Mouse (Mus musculus): ENCODE data around the gene Specc1. TPM values are rescaled to one million over a fixed set of nuclear protein-coding genes. Genes with fewer than 3 reads are reported as not detected.

The Specc1 gene
- polyA plus RNA-seq, 1 experiment = 65.0 TPM

DNA sequence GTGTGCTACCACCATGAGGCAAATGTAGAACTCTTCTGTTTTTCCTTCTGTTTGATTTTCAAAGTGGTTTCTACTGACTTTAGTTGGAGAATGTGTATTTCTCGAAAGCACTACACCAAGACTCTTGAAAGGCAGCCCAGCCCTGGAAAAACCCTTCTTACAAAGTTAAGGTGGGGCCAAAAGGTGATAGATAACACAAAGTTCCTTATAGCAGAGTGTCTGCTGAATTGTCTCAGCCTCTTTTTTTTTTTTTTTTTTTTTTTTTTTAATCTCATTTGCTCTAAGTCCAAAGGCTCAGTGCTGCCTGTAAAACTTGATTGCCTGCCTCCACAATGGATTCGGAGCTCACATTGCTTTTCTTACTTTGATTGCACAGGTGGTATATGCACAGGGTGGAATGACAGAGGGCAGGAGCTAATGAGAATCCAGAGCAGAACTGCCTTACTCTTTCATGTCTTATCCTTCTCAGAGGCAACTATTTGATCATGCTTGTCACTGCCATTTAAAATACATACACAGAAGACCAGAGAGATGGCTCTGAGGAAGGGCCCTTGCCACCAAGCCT lies 150.8 kb downstream of the Specc1 start:
- no peak overlapping the region for H3K27ac ChIP-seq (ENCODE audit: insufficient read depth, low read depth, low read length)
- H3K4me1 ChIP-seq (ENCODE audit: control insufficient read depth, insufficient read depth, low read length) = peaks cover 8% of the 10 kb centered on the region
- no peak overlapping the region for H3K4me3 ChIP-seq (ENCODE audit: insufficient read depth, low read length)
- TF ChIP-seq POLR2A (IDR thresholded peaks at IDR 0.05; ENCODE audit: borderline replicate concordance, low read depth, low read length) = no peak
- no peak for TF ChIP-seq CTCF (IDR thresholded peaks at IDR 0.05; ENCODE audit: low read depth, low read length)

DNA sequence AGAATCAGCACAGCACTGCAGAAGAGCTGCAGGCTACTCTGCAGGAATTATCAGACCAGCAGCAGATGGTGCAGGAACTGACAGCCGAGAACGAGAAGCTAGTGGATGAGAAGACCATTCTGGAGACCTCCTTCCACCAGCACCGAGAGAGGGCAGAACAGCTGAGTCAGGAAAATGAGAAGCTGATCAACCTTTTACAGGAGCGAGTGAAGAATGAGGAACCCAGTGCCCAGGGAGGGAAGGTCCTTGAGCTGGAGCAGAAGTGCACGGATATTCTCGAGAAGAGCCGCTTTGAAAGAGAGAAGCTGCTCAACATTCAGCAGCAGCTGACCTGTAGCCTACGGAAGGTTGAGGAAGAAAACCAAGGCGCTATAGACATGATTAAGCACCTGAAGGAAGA lies 162.0 kb downstream of the Specc1 start:
- H3K4me3 ChIP-seq (ENCODE audit: insufficient read depth, low read length) = no peak overlapping the region

DNA sequence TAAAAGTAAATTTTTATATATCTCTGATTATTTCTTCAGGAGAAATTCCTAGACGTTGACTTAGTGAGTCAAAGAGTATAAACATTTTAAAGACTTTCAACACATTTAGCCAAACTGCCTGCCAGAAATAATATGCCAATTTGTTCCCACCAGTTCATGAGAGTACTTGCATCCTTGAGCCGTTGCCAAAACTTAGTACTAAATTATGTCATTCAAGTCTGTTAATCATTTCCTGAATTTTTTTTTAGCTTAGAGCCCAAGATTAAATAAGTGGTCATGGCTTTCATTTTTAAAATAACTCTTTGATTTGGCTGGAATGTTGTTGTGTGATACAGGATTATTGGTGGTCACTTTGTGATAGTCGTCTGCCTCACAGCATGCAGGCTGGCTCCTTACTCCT lies 163.3 kb downstream of the Specc1 start:
- Histone ChIP-seq H3K4me1 (ENCODE audit: control insufficient read depth, insufficient read depth, low read length) (peaks cover 14% of the 10 kb centered on the region), H3K4me3 (ENCODE audit: insufficient read depth, low read length) (no peak overlapping the region), H3K27ac (ENCODE audit: insufficient read depth, low read depth, low read length) (no peak overlapping the region)
- no peak for TF ChIP-seq CTCF (IDR thresholded peaks at IDR 0.05; ENCODE audit: low read depth, low read length)
- TF ChIP-seq POLR2A (IDR thresholded peaks at IDR 0.05; ENCODE audit: borderline replicate concordance, low read depth, low read length) = no peak

More for the DNA sequence above, 162.0 kb downstream of the Specc1 start:
- Histone ChIP-seq H3K27ac (ENCODE audit: insufficient read depth, low read depth, low read length) (no peak overlapping the region), H3K4me1 (ENCODE audit: control insufficient read depth, insufficient read depth, low read length) (peaks cover 14% of the 10 kb centered on the region)
- TF ChIP-seq POLR2A (IDR thresholded peaks at IDR 0.05; ENCODE audit: borderline replicate concordance, low read depth, low read length) (no peak), CTCF (IDR thresholded peaks at IDR 0.05; ENCODE audit: low read depth, low read length) (no peak)

DNA sequence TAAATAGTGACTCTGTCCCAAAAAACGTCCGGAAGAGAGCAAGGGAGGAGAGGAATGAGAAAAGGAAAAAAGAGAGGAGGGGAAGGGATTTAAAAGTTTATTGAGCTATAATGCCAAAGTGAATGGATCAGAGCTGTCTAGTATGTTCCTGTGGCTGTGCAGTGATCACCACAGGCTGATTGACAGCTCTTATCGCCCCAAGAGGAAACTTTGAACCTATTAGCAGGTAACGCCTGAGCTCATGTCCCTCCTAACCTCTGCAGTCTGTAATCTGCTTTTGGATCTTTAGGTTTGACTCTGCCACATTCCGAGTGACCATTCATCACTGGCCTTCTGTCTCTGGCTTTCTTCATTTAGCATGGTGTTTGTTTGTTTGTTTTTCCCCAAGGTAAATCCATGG lies 164.8 kb downstream of the Specc1 start:
- no peak for TF ChIP-seq CTCF (IDR thresholded peaks at IDR 0.05; ENCODE audit: low read depth, low read length)
- TF ChIP-seq POLR2A (IDR thresholded peaks at IDR 0.05; ENCODE audit: borderline replicate concordance, low read depth, low read length) = no peak
- Histone ChIP-seq H3K4me1 (ENCODE audit: control insufficient read depth, insufficient read depth, low read length) (peaks cover 14% of the 10 kb centered on the region), H3K4me3 (ENCODE audit: insufficient read depth, low read length) (no peak overlapping the region), H3K27ac (ENCODE audit: insufficient read depth, low read depth, low read length) (no peak overlapping the region)

DNA sequence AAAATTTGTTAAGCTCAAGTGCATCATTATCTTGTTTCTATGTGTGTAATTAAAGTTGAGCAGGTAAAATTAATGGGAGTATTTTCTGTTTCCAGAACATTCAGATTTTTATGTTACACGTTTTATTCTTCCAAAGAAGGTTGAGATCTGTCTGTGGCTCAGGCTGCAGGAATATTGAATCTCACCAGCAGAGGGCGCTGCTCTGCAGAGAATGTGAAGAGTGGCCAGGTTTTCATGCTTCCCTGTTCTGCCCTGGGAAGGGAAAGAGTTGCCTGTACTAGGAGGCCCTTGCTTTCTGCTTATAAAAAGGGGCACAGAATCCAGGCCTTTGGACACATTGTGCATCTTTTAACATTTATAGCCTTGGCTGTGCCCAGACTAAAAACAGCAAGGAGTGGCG lies 171.1 kb downstream of the Specc1 start:
- Histone ChIP-seq H3K4me1 (ENCODE audit: control insufficient read depth, insufficient read depth, low read length) (peaks cover 8% of the 10 kb centered on the region; the same call in 1 of the 2 replicates), H3K4me3 (ENCODE audit: insufficient read depth, low read length) (no peak overlapping the region), H3K27ac (ENCODE audit: insufficient read depth, low read depth, low read length) (no peak overlapping the region)
- TF ChIP-seq POLR2A (IDR thresholded peaks at IDR 0.05; ENCODE audit: borderline replicate concordance, low read depth, low read length) (no peak), CTCF (IDR thresholded peaks at IDR 0.05; ENCODE audit: low read depth, low read length) (peak; percentile 72)

DNA sequence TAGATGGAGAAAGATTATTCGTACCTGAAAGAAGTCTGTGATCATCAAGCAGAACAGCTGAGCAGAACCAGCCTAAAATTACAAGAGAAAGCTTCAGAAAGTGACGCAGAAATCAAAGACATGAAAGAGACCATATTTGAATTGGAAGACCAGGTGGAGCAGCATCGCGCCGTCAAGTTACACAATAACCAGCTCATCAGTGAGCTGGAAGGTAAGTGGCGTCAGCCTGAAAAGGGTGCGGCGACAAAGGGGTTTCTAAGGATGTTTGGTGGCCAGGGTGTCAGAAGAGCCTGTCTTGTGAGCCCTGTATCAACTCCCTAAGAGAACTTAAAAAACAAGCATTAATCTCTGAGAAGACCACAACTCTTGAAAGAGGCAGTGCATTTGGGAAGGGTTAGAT lies 171.6 kb downstream of the Specc1 start:
- Histone ChIP-seq H3K4me1 (ENCODE audit: control insufficient read depth, insufficient read depth, low read length) (peaks cover 8% of the 10 kb centered on the region; the same call in 1 of the 2 replicates), H3K4me3 (ENCODE audit: insufficient read depth, low read length) (no peak overlapping the region), H3K27ac (ENCODE audit: insufficient read depth, low read depth, low read length) (no peak overlapping the region)
- no peak for TF ChIP-seq CTCF (IDR thresholded peaks at IDR 0.05; ENCODE audit: low read depth, low read length)
- TF ChIP-seq POLR2A (IDR thresholded peaks at IDR 0.05; ENCODE audit: borderline replicate concordance, low read depth, low read length) = no peak

DNA sequence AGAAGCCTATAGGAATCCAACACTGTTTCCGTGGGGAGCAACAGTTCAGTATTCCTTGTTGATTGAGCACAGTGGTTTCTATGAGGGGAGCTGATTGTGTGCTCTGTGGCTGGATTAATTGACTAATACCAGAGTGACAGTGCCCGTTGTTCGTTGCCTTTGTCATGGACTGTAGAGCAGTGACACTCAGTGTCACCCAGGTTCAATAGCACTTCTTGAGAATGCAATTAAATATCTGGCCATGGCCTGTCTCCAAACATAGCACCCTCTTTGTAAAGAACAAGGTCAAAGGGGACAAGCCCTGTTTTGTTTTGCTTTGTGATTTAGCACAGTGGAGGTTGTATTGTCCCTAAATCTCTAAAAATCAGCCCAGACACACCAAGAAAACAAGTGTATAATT lies 173.6 kb downstream of the Specc1 start:
- Histone ChIP-seq H3K27ac (ENCODE audit: insufficient read depth, low read depth, low read length) (no peak overlapping the region), H3K4me1 (ENCODE audit: control insufficient read depth, insufficient read depth, low read length) (peaks cover 8% of the 10 kb centered on the region; the same call in 1 of the 2 replicates), H3K4me3 (ENCODE audit: insufficient read depth, low read length) (no peak overlapping the region)
- no peak for TF ChIP-seq POLR2A (IDR thresholded peaks at IDR 0.05; ENCODE audit: borderline replicate concordance, low read depth, low read length)
- no peak for TF ChIP-seq CTCF (IDR thresholded peaks at IDR 0.05; ENCODE audit: low read depth, low read length)

DNA sequence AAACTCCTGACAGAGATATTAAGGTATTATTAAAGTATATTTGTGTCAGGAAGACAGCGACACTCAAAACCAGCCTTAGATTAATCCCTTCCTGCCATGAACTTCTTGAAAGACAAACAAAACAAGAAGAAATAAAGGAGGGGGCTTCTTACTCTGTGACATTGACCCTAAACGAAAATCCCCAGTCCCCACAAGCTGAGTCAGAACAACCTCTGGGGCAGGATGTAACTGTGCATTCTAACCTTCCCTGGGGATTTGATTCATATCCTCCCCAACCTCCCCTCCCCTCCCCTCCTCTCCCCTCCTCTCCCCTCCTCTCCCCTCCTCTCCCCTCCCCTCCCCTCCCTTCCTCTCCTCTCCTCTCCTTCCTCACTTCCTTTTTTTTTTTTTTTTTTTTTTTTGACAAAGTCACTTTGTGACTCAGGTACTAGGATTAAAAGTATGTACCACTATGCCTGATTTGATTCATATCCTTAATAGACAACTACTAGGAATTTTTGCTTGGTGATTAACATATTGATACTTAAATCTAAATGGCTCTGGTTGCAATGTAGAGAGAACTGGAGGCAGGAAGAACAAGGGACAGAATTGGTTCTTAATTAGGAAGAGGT lies 174.2 kb downstream of the Specc1 start:
- TF ChIP-seq CTCF (IDR thresholded peaks at IDR 0.05; ENCODE audit: low read depth, low read length) (no peak), POLR2A (IDR thresholded peaks at IDR 0.05; ENCODE audit: borderline replicate concordance, low read depth, low read length) (no peak)
- peaks cover 8% of the 10 kb centered on the region; the same call in 1 of the 2 replicates for H3K4me1 ChIP-seq (ENCODE audit: control insufficient read depth, insufficient read depth, low read length)
- H3K27ac ChIP-seq (ENCODE audit: insufficient read depth, low read depth, low read length) = no peak overlapping the region

DNA sequence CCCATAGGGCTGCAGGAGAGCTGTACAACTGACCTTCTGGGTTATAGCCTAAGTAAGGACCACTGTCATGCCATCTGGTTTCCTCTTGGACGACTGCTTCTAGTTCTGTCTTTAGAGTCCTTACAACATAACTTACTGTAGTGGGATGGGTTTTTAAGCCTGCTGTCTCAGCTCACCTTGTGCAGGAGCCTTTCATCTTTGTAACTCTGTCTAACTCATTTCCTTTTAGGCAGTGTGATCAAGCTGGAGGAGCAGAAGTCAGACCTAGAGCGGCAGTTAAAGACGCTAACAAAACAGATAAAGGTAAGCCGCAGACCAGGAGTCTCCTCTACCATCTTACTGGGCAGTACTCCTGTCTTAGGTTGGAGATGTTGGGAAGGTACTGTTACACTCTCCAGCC lies 175.0 kb downstream of the Specc1 start:
- Histone ChIP-seq H3K4me1 (ENCODE audit: control insufficient read depth, insufficient read depth, low read length) (peaks cover 8% of the 10 kb centered on the region; the same call in 1 of the 2 replicates), H3K4me3 (ENCODE audit: insufficient read depth, low read length) (no peak overlapping the region), H3K27ac (ENCODE audit: insufficient read depth, low read depth, low read length) (no peak overlapping the region)
- no peak for TF ChIP-seq POLR2A (IDR thresholded peaks at IDR 0.05; ENCODE audit: borderline replicate concordance, low read depth, low read length)
- no peak for TF ChIP-seq CTCF (IDR thresholded peaks at IDR 0.05; ENCODE audit: low read depth, low read length)

More for the DNA sequence above, 174.2 kb downstream of the Specc1 start:
- H3K4me3 ChIP-seq (ENCODE audit: insufficient read depth, low read length) = no peak overlapping the region

DNA sequence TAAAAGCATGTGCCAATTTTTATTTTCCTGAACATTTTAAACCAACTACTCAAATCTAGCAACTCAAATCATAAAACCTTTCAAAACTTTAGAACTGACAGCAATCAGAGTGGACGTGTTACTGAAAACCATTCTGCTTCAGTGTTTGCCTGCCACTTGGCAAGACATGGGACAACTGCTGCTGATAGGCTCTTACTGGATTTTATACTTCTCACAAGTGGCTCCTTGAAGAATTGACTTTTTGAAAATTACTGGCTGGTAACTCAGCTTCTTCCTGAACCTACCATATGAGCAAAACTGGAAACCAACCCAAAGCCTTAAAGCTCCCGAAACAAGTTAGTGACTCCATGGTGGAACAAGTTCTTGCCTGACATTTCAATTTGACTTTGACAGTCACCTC lies 177.6 kb downstream of the Specc1 start:
- H3K4me3 ChIP-seq (ENCODE audit: insufficient read depth, low read length) = no peak overlapping the region
- no peak overlapping the region for H3K27ac ChIP-seq (ENCODE audit: insufficient read depth, low read depth, low read length)
- no peak for TF ChIP-seq CTCF (IDR thresholded peaks at IDR 0.05; ENCODE audit: low read depth, low read length)
- no peak for TF ChIP-seq POLR2A (IDR thresholded peaks at IDR 0.05; ENCODE audit: borderline replicate concordance, low read depth, low read length)
- peaks cover 8% of the 10 kb centered on the region; the same call in 1 of the 2 replicates for H3K4me1 ChIP-seq (ENCODE audit: control insufficient read depth, insufficient read depth, low read length)
